Mouse (Mus musculus) forebrain, embryonic 11.5 days (tissue): Measurements from ENCODE around the gene Rpia. TPM values are rescaled to one million over a fixed set of nuclear protein-coding genes. Genes with fewer than 3 reads are reported as not detected.

Experiments
- ATAC-seq: fragments of 200-750 bp; cut with Nextera tagmentation; replicated peaks from 2 replicates; pipeline ENCODE4 v1.8.0; 2017; ENCODE audit warnings: moderate TSS enrichment; ENCODE audit not compliant: low FRiP score
- DNase-seq: peaks from one replicate; pipeline ENCODE4 v3.0.0-alpha.2; 2017; ENCODE audit warnings: low spot score
- H3K27ac ChIP-seq: fragments of 300-500 bp; sonication (generic); 2 replicates; pipeline ENCODE4 v1.5.1; 2014; ENCODE audit warnings: low read depth, low read length
- H3K27me3 ChIP-seq: fragments of 300-500 bp; sonication (generic); 2 replicates; pipeline ENCODE4 v1.6.1; 2014; ENCODE audit warnings: mild to moderate bottlenecking, low read length, mixed read lengths; ENCODE audit not compliant: control insufficient read depth, insufficient read depth
- H3K36me3 ChIP-seq: fragments of 300-500 bp; sonication (generic); 2 replicates; pipeline ENCODE4 v1.6.1; 2014; ENCODE audit warnings: mild to moderate bottlenecking, low read length, moderate library complexity, mixed read lengths; ENCODE audit not compliant: control insufficient read depth, insufficient read depth
- H3K4me1 ChIP-seq: fragments of 300-500 bp; sonication (generic); replicated peaks from 2 replicates; pipeline ENCODE4 v1.6.1; 2014; ENCODE audit warnings: low read length, mixed read lengths; ENCODE audit not compliant: control insufficient read depth, insufficient read depth
- H3K4me2 ChIP-seq: fragments of 300-500 bp; sonication (generic); 2 replicates; pipeline ENCODE4 v1.6.1; 2014; ENCODE audit warnings: low read depth, mild to moderate bottlenecking, low read length, moderate library complexity, mixed read lengths; ENCODE audit not compliant: severe bottlenecking
- H3K4me3 ChIP-seq: fragments of 300-500 bp; sonication (generic); 2 replicates; pipeline ENCODE4 v1.5.1; 2014; ENCODE audit warnings: low read depth, low read length
- H3K9ac ChIP-seq: fragments of 300-500 bp; sonication (generic); 2 replicates; pipeline ENCODE4 v1.6.1; 2014; ENCODE audit warnings: low read length
- H3K9me3 ChIP-seq: fragments of 300-500 bp; sonication (generic); 2 replicates; pipeline ENCODE4 v1.6.1; 2016; ENCODE audit warnings: low read length, mixed read lengths; ENCODE audit not compliant: control insufficient read depth
- WGBS: fragments of 180-500 bp; shearing (Covaris S2); extraction: QIAGEN DNeasy Blood & Tissue Kit; methylation state at CpG from one replicate; pipeline ENCODE4 v1.1.7; 2014; 5-methylcytosine and 5-hydroxymethylcytosine counted together
- polyA plus RNA-seq: library from polyadenylated mRNA; unstranded; fragments of >200 nt; fragmentation: Nextera tagmentation; extraction: Ambion mirVana; gene quantifications from 2 replicates; pipeline ENCODE4 v1.2.1, GENCODE M21; 2014

Gene Rpia
- polyA plus RNA-seq, 1 experiment from 2014 or later: 3.3 TPM

DNA sequence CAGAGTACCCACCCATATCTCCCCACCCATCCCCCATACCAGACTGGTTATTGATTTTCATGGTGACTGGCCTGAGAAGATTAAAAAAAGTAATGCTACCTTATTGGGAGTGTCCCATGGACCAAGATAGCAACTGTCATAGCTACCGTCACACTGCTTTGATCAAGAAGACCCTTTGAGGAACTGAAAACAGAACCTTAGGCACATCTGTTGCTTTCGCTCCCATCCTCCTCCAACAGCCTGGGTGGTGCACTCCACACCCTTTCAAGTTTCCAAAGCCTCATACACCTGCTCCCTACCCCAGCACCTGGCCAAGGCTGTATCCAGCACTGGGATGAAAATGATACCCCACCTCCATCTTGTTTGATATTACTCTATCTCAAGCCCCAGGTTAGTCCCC is 56.5 kb downstream of the Rpia start:
- ATAC-seq: no peak
- DNase-seq: no peak
- Histone ChIP-seq H3K27me3 (no peaks in the 10 kb centered on the region), H3K4me1 (no peaks in the 10 kb centered on the region), H3K36me3 (no peaks in the 10 kb centered on the region), H3K9ac (no peak overlapping the region), H3K4me3 (no peak overlapping the region), H3K27ac (no peak overlapping the region), H3K4me2 (no peak overlapping the region), H3K9me3 (no peaks in the 10 kb centered on the region)
- 93% methylated on average over 2 of the region's 2 CpGs for WGBS

DNA sequence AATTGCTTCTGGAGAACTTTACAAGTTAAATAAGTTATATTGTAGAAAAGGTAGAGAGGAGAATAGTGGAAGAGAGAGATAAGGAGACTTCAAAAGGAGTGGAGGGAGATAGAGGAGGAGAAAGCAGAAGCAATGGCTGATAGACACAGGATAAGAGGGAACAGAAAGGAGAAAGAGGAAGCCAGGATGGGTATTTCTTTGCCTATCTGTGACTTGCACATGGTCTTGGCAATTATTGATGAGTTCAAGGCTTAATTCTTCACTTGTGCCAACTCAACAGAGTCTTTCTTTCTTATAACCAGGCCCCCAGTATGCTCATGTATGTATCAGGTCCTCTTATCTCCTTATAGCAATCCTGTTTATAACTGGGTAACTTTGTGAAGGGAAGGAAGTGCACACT is 61.2 kb downstream of the Rpia start:
- DNase-seq (no peak), ATAC-seq (no peak)
- no peak overlapping the region for H3K9ac ChIP-seq
- no peak overlapping the region for H3K4me3 ChIP-seq
- no peaks in the 10 kb centered on the region for H3K9me3 ChIP-seq
- H3K36me3 ChIP-seq: no peaks in the 10 kb centered on the region
- H3K4me1 ChIP-seq: no peaks in the 10 kb centered on the region
- H3K27me3 ChIP-seq: no peaks in the 10 kb centered on the region
- H3K27ac ChIP-seq: no peak overlapping the region
- no peak overlapping the region for H3K4me2 ChIP-seq

GRCm38 (mm10) chr6:70729125-70729524 is 62.9 kb downstream of the Rpia start:
- Histone ChIP-seq H3K4me2 (no peak overlapping the region), H3K9ac (no peak overlapping the region), H3K36me3 (no peaks in the 10 kb centered on the region), H3K4me1 (no peaks in the 10 kb centered on the region), H3K9me3 (no peaks in the 10 kb centered on the region), H3K27me3 (no peaks in the 10 kb centered on the region), H3K4me3 (no peak overlapping the region), H3K27ac (no peak overlapping the region)
- no peak for ATAC-seq
- no peak for DNase-seq
- WGBS: 94% methylated on average over 1 of the region's 1 CpGs

GRCm38 (mm10) chr6:70727094-70727721 is 64.8 kb downstream of the Rpia start:
- ATAC-seq: no peak
- 73% methylated on average over 4 of the region's 4 CpGs for WGBS
- no peaks in the 10 kb centered on the region for H3K9me3 ChIP-seq
- no peak overlapping the region for H3K4me2 ChIP-seq
- no peaks in the 10 kb centered on the region for H3K27me3 ChIP-seq
- no peaks in the 10 kb centered on the region for H3K36me3 ChIP-seq
- H3K4me1 ChIP-seq: no peaks in the 10 kb centered on the region
- H3K9ac ChIP-seq: no peak overlapping the region
- no peak overlapping the region for H3K4me3 ChIP-seq
- no peak overlapping the region for H3K27ac ChIP-seq
- no peak for DNase-seq

- ATAC-seq (no peak), DNase-seq (no peak)
- H3K4me2 ChIP-seq: no peak overlapping the region
- H3K36me3 ChIP-seq: no peaks in the 10 kb centered on the region
- no peak overlapping the region for H3K27ac ChIP-seq
- no peak overlapping the region for H3K9ac ChIP-seq
- H3K4me3 ChIP-seq: no peak overlapping the region
- no peaks in the 10 kb centered on the region for H3K9me3 ChIP-seq
- no peaks in the 10 kb centered on the region for H3K27me3 ChIP-seq
- 74% methylated on average over 2 of the region's 2 CpGs for WGBS
- no peaks in the 10 kb centered on the region for H3K4me1 ChIP-seq
Observed at GRCm38 (mm10) chr6:70725639-70726038, 66.4 kb downstream of the Rpia start.

- WGBS: 93% methylated on average over 13 of the region's 13 CpGs
- H3K9me3 ChIP-seq: no peaks in the 10 kb centered on the region
- no peaks in the 10 kb centered on the region for H3K4me1 ChIP-seq
- ATAC-seq: no peak
- no peak overlapping the region for H3K9ac ChIP-seq
- no peaks in the 10 kb centered on the region for H3K36me3 ChIP-seq
- H3K27me3 ChIP-seq: no peaks in the 10 kb centered on the region
- no peak overlapping the region for H3K27ac ChIP-seq
- DNase-seq: no peak
- H3K4me2 ChIP-seq: no peak overlapping the region
- no peak overlapping the region for H3K4me3 ChIP-seq
Observed at GRCm38 (mm10) chr6:70724722-70725121, 67.3 kb downstream of the Rpia start.

DNA sequence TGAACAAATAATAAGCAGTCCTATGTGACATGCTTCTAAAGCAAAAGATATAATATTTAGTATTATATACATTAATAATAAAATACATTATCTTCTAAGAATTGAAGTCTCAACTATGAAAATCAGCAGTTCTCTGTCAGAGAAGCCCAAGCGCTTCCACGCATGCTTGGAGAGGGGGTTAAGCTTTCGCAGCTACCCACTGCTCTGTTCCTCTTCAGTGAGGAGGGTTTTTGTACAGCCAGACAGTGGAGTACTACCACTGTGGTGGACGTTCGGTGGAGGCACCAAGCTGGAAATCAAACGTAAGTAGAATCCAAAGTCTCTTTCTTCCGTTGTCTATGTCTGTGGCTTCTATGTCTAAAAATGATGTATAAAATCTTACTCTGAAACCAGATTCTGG is 69.7 kb downstream of the Rpia start:
- no peaks in the 10 kb centered on the region for H3K9me3 ChIP-seq
- no peak overlapping the region for H3K9ac ChIP-seq
- H3K27me3 ChIP-seq: no peaks in the 10 kb centered on the region
- no peak overlapping the region for H3K4me2 ChIP-seq
- H3K4me1 ChIP-seq: no peaks in the 10 kb centered on the region
- H3K27ac ChIP-seq: no peak overlapping the region
- DNase-seq: no peak
- H3K36me3 ChIP-seq: no peaks in the 10 kb centered on the region
- no peak for ATAC-seq
- H3K4me3 ChIP-seq: no peak overlapping the region
- WGBS: 93% methylated on average over 7 of the region's 7 CpGs

GRCm38 (mm10) chr6:70718760-70719159 is 73.3 kb downstream of the Rpia start:
- Histone ChIP-seq H3K4me2 (no peak overlapping the region), H3K27me3 (no peaks in the 10 kb centered on the region), H3K9me3 (no peaks in the 10 kb centered on the region), H3K9ac (no peak overlapping the region), H3K4me1 (no peaks in the 10 kb centered on the region), H3K36me3 (no peaks in the 10 kb centered on the region), H3K4me3 (no peak overlapping the region), H3K27ac (no peak overlapping the region)
- 67% methylated on average over 2 of the region's 2 CpGs for WGBS
- ATAC-seq: no peak
- DNase-seq: no peak

DNA sequence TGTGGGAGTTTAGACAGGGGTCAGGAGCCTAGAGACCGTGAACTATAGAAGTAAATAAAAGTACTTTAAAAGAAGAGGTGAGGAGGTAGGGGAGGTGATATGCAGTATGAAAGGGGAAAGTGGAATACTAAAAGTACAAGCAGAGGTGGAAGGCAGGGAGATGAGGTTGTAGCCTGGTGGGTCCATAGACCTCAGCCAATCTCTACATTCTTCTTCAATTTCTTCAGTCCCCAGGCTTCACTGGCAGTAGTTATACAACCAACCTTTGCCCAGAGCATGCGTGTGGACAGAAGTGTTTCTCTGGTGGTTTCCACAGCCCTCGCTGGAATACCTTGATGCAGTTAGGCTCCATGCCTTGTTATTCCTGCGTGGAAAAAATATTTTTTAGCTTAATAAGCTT is 73.9 kb downstream of the Rpia start:
- 86% methylated on average over 4 of the region's 4 CpGs for WGBS
- no peak overlapping the region for H3K4me3 ChIP-seq
- no peaks in the 10 kb centered on the region for H3K9me3 ChIP-seq
- ATAC-seq (no peak), DNase-seq (no peak)
- H3K27ac ChIP-seq: no peak overlapping the region
- no peak overlapping the region for H3K4me2 ChIP-seq
- no peaks in the 10 kb centered on the region for H3K4me1 ChIP-seq
- H3K36me3 ChIP-seq: no peaks in the 10 kb centered on the region
- H3K9ac ChIP-seq: no peak overlapping the region
- no peaks in the 10 kb centered on the region for H3K27me3 ChIP-seq
